Mouse (Mus musculus): ENCODE measurements at regions not wholly inside any gene's neighbourhood (a gene's known extent, or its start where the extent isn't known, plus 50 kb on each side); places are given as distances from the start of the nearest gene placed in this dataset.

GRCm38 (mm10) chr4:48725660-48726348 is 62.5 kb downstream of the Cavin4 start:
- no peak for ATAC-seq (replicated peaks; ENCODE audit: poor library complexity, severe bottlenecking)

- ATAC-seq (replicated peaks; ENCODE audit: poor library complexity, severe bottlenecking): no peak
These were observed 63.1 kb downstream of the Cavin4 start for GRCm38 (mm10) chr4:48726349-48726835.

GRCm38 (mm10) chr4:48734854-48735564 is 71.7 kb downstream of the Cavin4 start:
- peak; percentile 81 for ATAC-seq (replicated peaks; ENCODE audit: poor library complexity, severe bottlenecking)

GRCm38 (mm10) chr4:48746237-48746636 is 82.9 kb downstream of the Cavin4 start:
- ATAC-seq (replicated peaks; ENCODE audit: poor library complexity, severe bottlenecking): no peak

GRCm38 (mm10) chr4:48749566-48749965 is 86.3 kb downstream of the Cavin4 start:
- ATAC-seq (replicated peaks; ENCODE audit: poor library complexity, severe bottlenecking): no peak

GRCm38 (mm10) chr4:48750087-48750486 is 86.8 kb downstream of the Cavin4 start:
- no peak for ATAC-seq (replicated peaks; ENCODE audit: poor library complexity, severe bottlenecking)

GRCm38 (mm10) chr4:48754466-48755171 is 91.3 kb downstream of the Cavin4 start:
- no peak for ATAC-seq (replicated peaks; ENCODE audit: poor library complexity, severe bottlenecking)

GRCm38 (mm10) chr4:48760625-48761024 is 97.3 kb downstream of the Cavin4 start:
- no peak for ATAC-seq (replicated peaks; ENCODE audit: poor library complexity, severe bottlenecking)

- ATAC-seq (replicated peaks; ENCODE audit: poor library complexity, severe bottlenecking): no peak
These were observed 103.1 kb downstream of the Cavin4 start for GRCm38 (mm10) chr4:48766458-48766857.

- no peak for ATAC-seq (replicated peaks; ENCODE audit: poor library complexity, severe bottlenecking)
These were observed 107.2 kb downstream of the Cavin4 start for GRCm38 (mm10) chr4:48770403-48770953.

- 0 out of 2 replicates have a peak, but pooled peaks have one; percentile 40 for ATAC-seq (replicated peaks; ENCODE audit: poor library complexity, severe bottlenecking)
These were observed 107.8 kb downstream of the Cavin4 start for GRCm38 (mm10) chr4:48770954-48771665.

- ATAC-seq (replicated peaks; ENCODE audit: poor library complexity, severe bottlenecking): no peak
These were observed 108.5 kb downstream of the Cavin4 start for GRCm38 (mm10) chr4:48771836-48772235.

- no peak; the same call in 1 of the 2 replicates for ATAC-seq (replicated peaks; ENCODE audit: poor library complexity, severe bottlenecking)
These were observed 116.0 kb downstream of the Cavin4 start for GRCm38 (mm10) chr4:48779202-48779905.

GRCm38 (mm10) chr4:48779955-48780354 is 116.6 kb downstream of the Cavin4 start:
- ATAC-seq (replicated peaks; ENCODE audit: poor library complexity, severe bottlenecking): no peak

GRCm38 (mm10) chr4:48781099-48781498 is 117.8 kb downstream of the Cavin4 start:
- ATAC-seq (replicated peaks; ENCODE audit: poor library complexity, severe bottlenecking): no peak

GRCm38 (mm10) chr4:48782686-48783085 is 119.4 kb downstream of the Cavin4 start:
- ATAC-seq (replicated peaks; ENCODE audit: poor library complexity, severe bottlenecking): no peak

GRCm38 (mm10) chr4:48791096-48791495 is 127.8 kb downstream of the Cavin4 start:
- ATAC-seq (replicated peaks; ENCODE audit: poor library complexity, severe bottlenecking): no peak

GRCm38 (mm10) chr4:48803777-48804176 is 140.5 kb downstream of the Cavin4 start:
- ATAC-seq (replicated peaks; ENCODE audit: poor library complexity, severe bottlenecking): no peak

- ATAC-seq (replicated peaks; ENCODE audit: poor library complexity, severe bottlenecking): no peak
These were observed 145.3 kb downstream of the Cavin4 start for GRCm38 (mm10) chr4:48808571-48808970.
